Mouse (Mus musculus) stomach, embryonic 14.5 days (tissue): ENCODE measurements around the gene Gm14393. TPM values are rescaled to one million over a fixed set of nuclear protein-coding genes. Genes with fewer than 3 reads are reported as not detected.
"Not testable (repeated sequence)": the region's sequence is repeated elsewhere in the genome, so short reads cannot be mapped to it uniquely, and the experiment has no call there.

Experiments
- ATAC-seq: fragments of 200-750 bp; cut with Nextera tagmentation; 2 replicates; pipeline ENCODE4 v1.8.0; 2017; ENCODE audit warnings: low read depth, moderate TSS enrichment; ENCODE audit not compliant: insufficient number of reproducible peaks, insufficient read depth, low FRiP score
- H3K27ac ChIP-seq: fragments of 300-500 bp; sonication (generic); 2 replicates; pipeline ENCODE4 v1.5.1; 2014; ENCODE audit warnings: mild to moderate bottlenecking, low read length, moderate library complexity, mixed read lengths
- H3K27me3 ChIP-seq: fragments of 300-500 bp; sonication (generic); 2 replicates; pipeline ENCODE4 v1.6.1; 2014; ENCODE audit warnings: low read length, control low read depth, mixed read lengths; ENCODE audit not compliant: control insufficient read depth, insufficient read depth
- H3K36me3 ChIP-seq: fragments of 300-500 bp; sonication (generic); 2 replicates; pipeline ENCODE4 v1.6.1; 2014; ENCODE audit warnings: mild to moderate bottlenecking, control low read depth, low read length, moderate library complexity, mixed read lengths; ENCODE audit not compliant: control insufficient read depth, insufficient read depth
- H3K4me1 ChIP-seq: fragments of 300-500 bp; sonication (generic); 2 replicates; pipeline ENCODE4 v1.6.1; 2014; ENCODE audit warnings: low read length, control low read depth, mixed read lengths; ENCODE audit not compliant: control insufficient read depth, insufficient read depth
- H3K4me2 ChIP-seq: fragments of 300-500 bp; sonication (generic); replicated peaks from 2 replicates; pipeline ENCODE4 v1.6.1; 2014; ENCODE audit warnings: low read depth, low read length, control low read depth
- H3K4me3 ChIP-seq: fragments of 300-500 bp; sonication (generic); 2 replicates; pipeline ENCODE4 v1.5.1; 2014; ENCODE audit warnings: low read depth, low read length, control low read depth
- H3K9ac ChIP-seq: fragments of 300-500 bp; sonication (generic); replicated peaks from 2 replicates; pipeline ENCODE4 v1.6.1; 2014; ENCODE audit warnings: low read depth, mild to moderate bottlenecking, control low read depth, low read length, moderate library complexity, mixed read lengths
- H3K9me3 ChIP-seq: fragments of 300-500 bp; sonication (generic); 2 replicates; pipeline ENCODE4 v1.6.1; 2016; ENCODE audit warnings: low read depth, low read length, control low read depth; ENCODE audit not compliant: control insufficient read depth
- WGBS: fragments of 180-500 bp; shearing (Covaris S2); extraction: QIAGEN DNeasy Blood & Tissue Kit; methylation state at CpG from one replicate; pipeline ENCODE4 v1.1.7; 2014; 5-methylcytosine and 5-hydroxymethylcytosine counted together
- polyA plus RNA-seq: library from polyadenylated mRNA; unstranded; fragments of >200 nt; fragmentation: Nextera tagmentation; extraction: Ambion mirVana; gene quantifications from 2 replicates; pipeline ENCODE4 v1.2.1, GENCODE M21; 2014

Gene Gm14393
- 0.91 and 0.97 TPM in 2 replicates for polyA plus RNA-seq

DNA sequence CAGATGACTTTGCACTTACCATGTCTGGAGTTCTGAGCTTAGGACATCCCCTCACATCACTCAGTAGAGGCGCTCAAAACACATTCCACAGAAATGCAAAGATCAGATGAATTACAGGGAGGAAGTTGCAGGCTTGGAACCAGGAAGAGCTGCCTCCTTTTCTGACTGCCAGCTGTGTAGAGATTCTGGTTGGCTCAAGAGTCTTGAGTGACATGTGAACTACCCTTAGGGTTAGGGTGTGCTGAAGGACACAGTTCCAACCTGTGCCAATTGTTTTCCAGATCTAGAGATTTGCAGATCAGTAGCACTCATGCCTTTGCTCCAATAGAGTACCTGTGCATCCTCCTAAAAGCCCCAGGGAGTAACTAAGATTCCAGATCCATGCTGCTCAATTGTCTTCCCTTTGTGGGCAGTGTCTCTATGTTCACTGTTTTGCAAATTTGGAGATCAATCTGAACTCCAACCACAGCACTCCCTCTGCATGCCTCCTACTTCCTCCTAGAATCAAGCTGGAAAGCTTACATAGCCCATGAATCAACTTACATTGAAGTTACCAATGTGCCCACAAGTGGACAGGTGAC, at the start of gene Gm14393:
Gm14393 (minus strand) TSS at position 101 of the 581 bp plus-strand sequence.
- not testable (repeated sequence) for H3K27me3 ChIP-seq, H3K9ac ChIP-seq, ATAC-seq, H3K27ac ChIP-seq, H3K9me3 ChIP-seq, H3K4me1 ChIP-seq, H3K36me3 ChIP-seq, H3K4me3 ChIP-seq, H3K4me2 ChIP-seq
- 72% methylated on average over 1 of the region's 1 CpGs for WGBS

- not testable (repeated sequence) for ATAC-seq
Observed at GRCm38 (mm10) chr2:175044268-175044667, 23.3 kb downstream of the Gm14393 start.

More at GRCm38 (mm10) chr2:175044268-175044667, 23.3 kb downstream of the Gm14393 start:
- not testable (repeated sequence) for H3K4me2 ChIP-seq, H3K4me1 ChIP-seq, H3K9me3 ChIP-seq, H3K9ac ChIP-seq, H3K4me3 ChIP-seq, H3K27me3 ChIP-seq, H3K36me3 ChIP-seq, H3K27ac ChIP-seq
- WGBS: 98% methylated on average over 23 of the region's 27 CpGs

Other genes starting within 250 kb of the Gm14393 start
- gene Gm14444, start 57.5 kb downstream of the Gm14393 start, polyA plus RNA-seq: not detected in 2 replicates
- 8.1 and 9.6 TPM in 2 replicates for gene Gm14399, start 74.2 kb upstream of the Gm14393 start, polyA plus RNA-seq
- 1.0 and 2.2 TPM in 2 replicates for gene Gm14443, start 108.1 kb upstream of the Gm14393 start, polyA plus RNA-seq
- 10.8 and 12.4 TPM in 2 replicates for gene Gm14391, start 139.1 kb upstream of the Gm14393 start, polyA plus RNA-seq
- 7.5 TPM in 1 of 2 replicates, not detected in the other for gene Gm14440, start 207.3 kb upstream of the Gm14393 start, polyA plus RNA-seq